Mouse (Mus musculus) cerebellum, postnatal 4 days (tissue): ENCODE results near the gene Efcab9.

Source experiments
- DNase-seq, 2 experiments: peaks; one replicate each; pipeline ENCODE4 v3.0.0; 2022; ENCODE audit warnings: low spot score in 2 of 2, mixed read lengths in 1 of 2

Gene Efcab9

DNA sequence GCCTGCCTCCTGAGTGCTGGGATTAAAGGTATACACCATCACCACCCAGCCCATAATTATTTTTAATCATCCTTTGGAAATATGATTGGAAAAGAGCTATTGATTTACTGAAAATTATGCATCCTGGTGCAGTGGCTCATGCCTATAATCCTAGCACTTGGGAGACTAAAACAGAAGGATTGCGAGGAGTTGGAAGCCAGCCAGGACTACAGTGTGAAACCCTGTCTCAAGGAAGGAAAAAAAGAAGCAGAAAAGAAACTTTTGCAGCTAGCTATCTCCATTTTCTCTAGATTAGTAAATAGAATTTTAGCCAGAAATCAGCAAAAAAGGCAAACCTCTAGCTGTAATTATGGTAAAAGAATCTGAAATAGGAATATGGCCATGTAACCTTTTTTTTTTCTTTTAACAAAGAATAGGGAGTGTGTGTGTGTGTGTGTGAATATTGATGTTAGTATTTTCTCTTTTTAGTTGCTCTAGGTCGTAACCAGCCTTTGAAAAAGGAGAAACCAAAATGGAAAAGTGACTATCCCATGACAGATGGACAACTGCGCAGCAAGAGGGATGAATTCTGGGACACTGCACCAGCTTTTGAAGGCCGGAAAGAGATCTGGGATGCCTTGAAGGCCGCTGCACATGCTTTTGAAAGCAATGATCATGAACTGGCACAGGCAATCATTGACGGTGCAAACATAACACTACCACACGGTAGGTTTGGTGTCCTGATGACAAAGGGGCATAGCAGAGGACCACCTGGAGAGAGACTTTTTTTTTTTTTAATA, 32.9 kb downstream of the Efcab9 start:
- peak in 1 of 2 experiments; percentile 17 for DNase-seq

- DNase-seq = no peak
Measured at GRCm38 (mm10) chr11:32495283-32495682, 36.6 kb downstream of the Efcab9 start.

DNA sequence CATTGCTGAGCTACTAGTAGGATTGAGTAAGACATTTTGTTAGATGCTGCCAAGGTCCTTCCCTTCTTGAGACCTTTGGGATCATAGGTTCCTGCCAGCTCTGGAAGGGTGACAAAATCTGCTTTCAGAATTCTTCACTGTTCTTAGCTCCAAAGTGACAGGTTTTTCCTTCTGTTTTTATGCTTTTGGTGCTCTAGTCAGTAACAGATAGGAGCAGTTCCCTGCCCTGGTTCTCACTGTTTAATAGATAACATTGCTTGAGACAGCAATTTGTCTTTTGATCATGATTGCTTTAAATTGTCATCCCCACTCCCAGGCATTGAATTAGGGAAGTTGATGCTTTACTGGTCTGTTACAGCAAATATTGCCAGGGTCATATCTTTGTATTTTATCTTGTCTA, 38.6 kb downstream of the Efcab9 start:
- no peak for DNase-seq

- DNase-seq = no peak
Measured at GRCm38 (mm10) chr11:32491079-32491478, 40.8 kb downstream of the Efcab9 start.

DNA sequence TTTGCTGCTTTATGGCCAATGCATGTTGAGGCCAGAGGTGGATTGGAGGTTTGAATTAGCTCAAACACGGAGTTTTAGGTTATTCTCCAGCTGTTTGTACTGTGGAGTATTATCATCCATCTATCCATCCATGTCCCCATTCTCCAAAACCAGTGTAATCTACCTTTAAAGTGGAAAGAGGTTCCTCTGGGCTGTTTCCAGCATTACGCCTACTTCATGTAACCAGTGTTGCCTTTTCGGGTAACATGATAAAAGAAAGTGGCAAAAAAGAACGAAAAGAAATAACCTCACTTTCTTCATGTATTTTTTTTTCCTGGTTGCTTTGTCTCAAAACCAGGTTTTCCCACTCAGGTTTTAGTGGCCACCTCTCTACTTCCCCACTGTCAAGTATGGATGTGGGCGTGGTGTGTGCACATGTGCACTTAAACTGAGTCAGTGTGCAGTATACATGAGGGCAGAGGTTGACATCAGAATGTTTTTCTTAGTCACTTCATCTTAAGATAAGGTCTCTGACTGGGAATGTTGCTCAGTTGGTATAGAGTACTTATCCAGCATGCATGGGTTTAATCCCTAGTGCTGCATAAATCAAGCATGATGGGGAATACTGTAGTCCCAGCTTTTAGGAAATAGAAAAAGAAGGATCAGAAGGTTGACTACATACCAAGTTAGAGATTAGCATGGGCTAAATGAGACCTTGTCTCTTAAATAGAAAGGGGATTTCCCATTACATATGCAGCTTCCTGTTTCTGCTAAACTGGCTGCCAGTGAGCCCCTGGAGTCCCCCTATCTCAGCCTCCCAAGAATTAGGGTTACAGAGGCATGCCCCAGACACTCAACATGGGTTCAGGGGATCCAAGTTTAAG, 42.8 kb downstream of the Efcab9 start:
- DNase-seq = no peak

DNA sequence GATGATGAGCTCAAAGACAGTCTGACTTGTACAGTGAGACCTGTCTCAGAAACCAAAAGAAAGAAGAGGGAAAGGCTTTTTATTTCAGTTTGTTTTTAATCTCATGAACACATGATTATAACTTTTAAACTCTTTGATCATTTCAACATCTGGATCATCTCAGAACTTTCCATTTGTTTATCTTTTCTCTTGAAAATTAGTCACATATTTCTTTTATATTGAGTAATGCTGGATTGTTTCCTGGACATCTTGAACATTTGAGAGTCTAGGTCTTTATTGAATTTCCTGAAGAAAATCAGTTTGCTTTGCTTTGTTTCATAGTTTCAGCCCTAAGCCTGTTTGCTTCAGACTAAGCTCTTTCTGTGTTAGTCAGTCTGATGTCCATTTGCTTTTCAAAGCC, 43.5 kb downstream of the Efcab9 start:
- no peak for DNase-seq

DNA sequence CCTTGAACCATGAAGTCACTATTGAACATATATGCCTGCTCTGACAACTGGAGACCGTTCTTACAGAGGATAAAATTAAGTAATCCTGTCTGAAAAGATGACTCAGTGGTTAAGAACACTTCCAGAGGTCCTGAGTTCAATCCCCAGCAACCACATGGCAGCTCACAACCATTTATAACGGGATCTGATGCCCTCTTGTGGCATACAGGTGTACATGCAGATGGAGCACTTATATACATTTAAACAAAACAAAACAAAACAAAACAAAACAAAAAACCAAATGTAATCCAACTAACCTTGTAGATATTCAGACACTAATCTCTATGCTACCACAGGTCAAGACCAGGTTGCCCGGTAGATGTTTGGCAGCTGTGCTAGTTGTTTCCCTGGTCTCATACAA, 44.4 kb downstream of the Efcab9 start:
- DNase-seq = no peak

DNA sequence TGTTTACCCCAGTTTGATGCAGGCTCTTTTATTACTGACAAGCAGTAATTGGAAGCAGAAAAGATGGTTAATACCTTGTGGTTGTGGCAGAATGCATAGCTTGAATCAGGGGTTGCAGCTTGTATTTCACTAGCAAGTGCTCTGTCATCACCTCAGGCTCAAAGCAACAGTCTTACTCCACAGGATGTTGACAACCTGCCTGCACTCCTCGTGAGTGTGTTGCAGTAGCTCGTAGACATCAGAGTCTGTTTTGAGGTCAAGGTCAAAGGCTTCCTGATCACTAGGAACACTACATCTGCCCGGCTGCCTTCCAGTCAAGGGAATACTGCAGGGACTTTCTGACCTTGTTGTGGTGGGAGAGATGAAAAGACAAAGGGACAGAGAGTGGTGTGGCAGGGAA, 45.3 kb downstream of the Efcab9 start:
- no peak for DNase-seq

- DNase-seq = no peak
Measured at GRCm38 (mm10) chr11:32485290-32485689, 46.6 kb downstream of the Efcab9 start.

- DNase-seq = no peak
Measured at GRCm38 (mm10) chr11:32481525-32481924, 50.4 kb downstream of the Efcab9 start.

DNA sequence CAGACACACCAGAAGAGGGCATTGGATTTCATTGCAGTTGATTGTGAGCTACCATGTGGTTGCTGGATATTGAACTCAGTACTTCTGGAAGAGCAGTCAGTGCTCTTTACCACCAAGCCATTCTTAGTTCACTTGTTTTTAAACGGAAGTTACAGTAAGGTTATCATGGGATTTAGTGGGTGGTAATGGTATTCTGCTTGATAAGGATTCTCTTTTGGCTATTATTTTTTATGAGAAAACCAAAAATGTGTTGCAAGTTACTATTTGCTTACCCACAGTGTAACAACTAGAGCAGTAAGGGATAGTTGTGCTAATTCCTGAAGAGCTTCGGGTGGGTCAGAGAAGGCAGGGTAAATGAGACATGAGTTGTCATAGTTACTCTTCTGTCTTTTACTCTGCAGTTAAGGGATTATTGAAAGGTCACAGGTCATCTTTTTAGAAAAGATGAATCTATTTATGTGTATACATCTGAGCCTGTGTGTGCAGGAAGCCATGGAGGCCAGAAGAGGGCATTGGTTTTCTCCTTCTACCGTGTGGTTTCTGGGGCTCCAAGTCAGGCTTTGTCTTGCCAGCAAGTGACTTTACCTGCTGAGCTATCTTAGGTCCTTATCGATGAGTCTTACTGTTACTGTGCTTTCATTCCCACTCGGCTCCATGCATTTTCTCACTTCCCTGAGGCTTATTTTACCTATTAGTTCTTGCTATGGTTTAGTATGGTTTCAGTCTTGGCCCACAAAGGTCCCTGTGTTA, 56.2 kb downstream of the Efcab9 start:
- DNase-seq = no peak

DNA sequence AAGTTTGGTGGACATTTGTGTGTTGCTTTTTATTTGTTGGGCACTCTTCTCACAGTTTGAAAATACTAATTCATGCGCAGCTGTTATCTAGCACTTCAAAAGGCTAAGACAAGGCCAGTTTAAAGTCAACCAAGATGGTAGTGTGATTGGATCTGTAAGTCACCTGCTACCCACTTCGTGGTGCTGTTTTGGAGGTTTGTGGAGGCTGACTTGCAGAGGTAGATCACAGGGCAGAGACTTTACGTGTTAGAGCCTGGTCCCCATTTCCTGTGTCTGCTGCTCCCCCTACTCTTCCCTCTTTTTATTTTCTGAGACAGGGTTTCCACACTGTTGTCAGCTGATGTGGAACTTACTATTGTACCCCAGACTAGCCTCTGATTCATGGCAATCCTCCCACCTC, 57.2 kb downstream of the Efcab9 start:
- no peak for DNase-seq
